Mouse (Mus musculus) megakaryocyte, embryonic 14.5 days (primary cell): ENCODE measurements around the gene Ttc9b. TPM values are rescaled to one million over a fixed set of nuclear protein-coding genes. Genes with fewer than 3 reads are reported as not detected.

Experiments
- H3K27me3 ChIP-seq: replicated peaks from 2 replicates; pipeline ENCODE3; 2012; ENCODE audit warnings: inconsistent platforms
- H3K36me3 ChIP-seq: replicated peaks from 2 replicates; pipeline ENCODE3; 2012; ENCODE audit warnings: low read length, inconsistent platforms, mixed read lengths
- H3K4me1 ChIP-seq: 2 replicates; pipeline ENCODE4 v1.6.1; 2012; ENCODE audit warnings: inconsistent platforms
- H3K4me3 ChIP-seq: replicated peaks from 2 replicates; pipeline ENCODE3; 2012; ENCODE audit warnings: moderate library complexity, mild to moderate bottlenecking, inconsistent platforms
- H3K9me3 ChIP-seq: 2 replicates; pipeline ENCODE4 v1.6.1; 2012; ENCODE audit warnings: inconsistent platforms
- FLI1 ChIP-seq: IDR thresholded peaks from 2 replicates; pipeline ENCODE4 v1.6.1; 2012; ENCODE audit warnings: low read length, inconsistent platforms, mixed read lengths
- GATA1 ChIP-seq: IDR thresholded peaks from 3 replicates; pipeline ENCODE4 v1.6.1; 2012; ENCODE audit warnings: mixed read lengths, low read length, inconsistent platforms, borderline replicate concordance
- polyA plus RNA-seq: library from polyadenylated mRNA; stranded (reverse); fragments of >175 nt; gene quantifications from 2 replicates; pipeline ENCODE4 v1.2.3, GENCODE M21; 2012; ENCODE audit warnings: low replicate concordance; ENCODE audit not compliant: insufficient read depth

Gene Ttc9b
- polyA plus RNA-seq, 1 experiment, result not detected

DNA sequence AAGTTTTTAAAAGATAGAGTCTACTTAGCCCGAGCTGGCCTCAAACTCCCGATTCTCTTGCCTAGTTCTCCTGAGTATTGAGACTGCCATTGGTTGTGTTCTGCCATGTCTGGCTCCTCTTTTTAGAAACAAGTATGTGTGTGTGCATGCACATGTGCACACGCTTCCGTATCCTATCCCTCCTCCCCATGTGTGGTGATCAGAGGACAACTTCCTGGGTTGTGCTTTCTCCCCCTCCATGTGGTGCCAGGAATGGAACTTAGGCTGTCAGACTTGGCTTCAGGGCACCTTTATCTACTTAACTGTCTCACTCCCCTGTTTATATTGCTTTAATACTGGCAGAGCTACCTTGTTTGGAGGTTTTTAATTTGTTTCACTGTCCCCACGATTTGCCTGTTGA, 31.5 kb downstream of the Ttc9b start:
- Histone ChIP-seq H3K4me1 (peaks cover 56% of the 10 kb centered on the region), H3K4me3 (peak overlapping the region; percentile 59), H3K36me3 (no peaks in the 10 kb centered on the region), H3K9me3 (no peaks in the 10 kb centered on the region), H3K27me3 (no peaks in the 10 kb centered on the region)
- no peak for TF ChIP-seq FLI1
- no peak for TF ChIP-seq GATA1

- Histone ChIP-seq H3K27me3 (no peaks in the 10 kb centered on the region), H3K9me3 (no peaks in the 10 kb centered on the region), H3K36me3 (no peaks in the 10 kb centered on the region), H3K4me3 (no peak overlapping the region), H3K4me1 (peaks cover 60% of the 10 kb centered on the region)
- TF ChIP-seq FLI1 (no peak), GATA1 (no peak)
Measured at GRCm38 (mm10) chr7:27685681-27686080, 32.0 kb downstream of the Ttc9b start.

GRCm38 (mm10) chr7:27687043-27687442, 33.3 kb downstream of the Ttc9b start:
- Histone ChIP-seq H3K27me3 (no peaks in the 10 kb centered on the region), H3K4me3 (no peak overlapping the region), H3K36me3 (no peaks in the 10 kb centered on the region), H3K9me3 (no peaks in the 10 kb centered on the region), H3K4me1 (peaks cover 58% of the 10 kb centered on the region)
- TF ChIP-seq GATA1, result no peak
- no peak for TF ChIP-seq FLI1

GRCm38 (mm10) chr7:27687836-27688235, 34.1 kb downstream of the Ttc9b start:
- TF ChIP-seq FLI1 (no peak), GATA1 (no peak)
- Histone ChIP-seq H3K36me3 (no peaks in the 10 kb centered on the region), H3K9me3 (no peaks in the 10 kb centered on the region), H3K4me3 (no peak overlapping the region), H3K27me3 (no peaks in the 10 kb centered on the region), H3K4me1 (peaks cover 55% of the 10 kb centered on the region)

DNA sequence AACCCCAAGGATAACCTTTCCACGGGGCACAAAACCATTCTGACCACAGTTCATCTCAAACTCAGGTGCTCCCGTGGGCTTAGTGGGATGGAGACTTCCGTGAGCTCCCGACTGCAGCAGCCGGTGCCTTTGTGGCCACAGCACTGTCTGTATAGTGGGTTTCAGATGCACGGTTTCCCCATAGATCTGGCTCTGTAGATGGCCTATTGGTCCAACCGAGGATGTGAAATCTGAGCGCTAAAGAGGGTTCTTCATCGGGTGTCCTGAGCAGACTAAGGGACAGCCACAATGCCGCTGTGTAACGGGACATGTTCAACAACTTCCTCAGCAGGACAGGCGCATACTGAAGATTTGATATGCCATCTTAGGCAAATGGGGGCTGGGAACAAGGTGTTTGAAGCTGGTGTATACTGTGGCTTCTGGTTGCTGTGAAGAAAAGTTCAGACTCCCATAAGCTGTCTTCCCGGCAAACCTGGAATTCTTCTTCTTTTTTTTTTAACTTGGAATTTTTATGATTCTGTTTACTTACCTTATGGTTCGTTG, 34.6 kb downstream of the Ttc9b start:
- H3K9me3 ChIP-seq, result no peaks in the 10 kb centered on the region
- H3K4me3 ChIP-seq, result peak overlapping the region; percentile 95
- H3K36me3 ChIP-seq, result no peaks in the 10 kb centered on the region
- peaks cover 50% of the 10 kb centered on the region for H3K4me1 ChIP-seq
- TF ChIP-seq GATA1 (no peak), FLI1 (no peak)
- H3K27me3 ChIP-seq, result no peaks in the 10 kb centered on the region

DNA sequence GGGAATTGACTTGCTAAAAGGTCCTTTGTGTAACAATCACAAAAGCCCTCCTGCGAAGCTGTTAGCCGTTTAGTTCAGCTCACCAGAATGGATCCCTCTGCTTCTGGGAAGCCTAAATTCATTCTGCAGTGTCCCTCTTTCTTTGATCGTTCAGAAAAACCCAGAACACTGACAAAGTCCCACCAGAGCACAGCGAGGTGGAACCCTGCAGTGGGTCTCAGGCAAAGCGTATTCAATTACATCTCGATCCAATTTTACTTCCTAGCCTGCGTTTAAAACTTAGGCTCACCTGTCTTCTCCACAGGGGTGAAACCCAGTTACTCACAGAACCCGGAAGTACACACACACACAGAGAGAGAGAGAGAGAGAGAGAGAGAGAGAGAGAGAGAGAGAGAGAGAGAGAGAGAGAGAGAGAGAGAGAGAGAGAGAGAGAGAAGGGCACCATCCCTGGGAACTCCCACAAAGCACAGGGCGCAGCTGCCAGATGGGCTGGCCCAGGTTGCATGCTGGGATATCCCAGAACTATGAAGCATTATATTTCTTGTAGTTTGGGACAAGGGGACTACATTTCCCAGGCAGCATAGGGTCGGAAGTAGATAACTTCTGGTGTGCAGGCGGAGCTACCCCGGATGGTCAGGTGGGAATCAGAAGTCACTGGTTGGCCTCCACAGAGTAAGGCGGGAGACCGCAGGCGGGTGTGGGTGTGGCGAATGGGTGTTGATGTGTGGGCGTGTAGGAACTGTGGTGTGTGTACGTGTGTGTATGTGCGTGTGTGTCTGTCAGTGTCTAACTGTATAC, 35.3 kb downstream of the Ttc9b start, which contains the start of gene Zfp607b:
Zfp607b (plus strand) TSS at position 526 of the 798 bp plus-strand sequence.
- Histone ChIP-seq H3K4me1 (peaks cover 43% of the 10 kb centered on the region), H3K9me3 (no peaks in the 10 kb centered on the region), H3K27me3 (no peaks in the 10 kb centered on the region), H3K4me3 (peak within 1 kb of the TSS; percentile 95), H3K36me3 (no peaks in the 10 kb centered on the region)
- TF ChIP-seq FLI1 (no peak), GATA1 (peak; percentile 60; the same call in 1 of the 3 replicates)

- Histone ChIP-seq H3K27me3 (no peaks in the 10 kb centered on the region), H3K4me1 (peaks cover 32% of the 10 kb centered on the region), H3K9me3 (no peaks in the 10 kb centered on the region), H3K36me3 (no peaks in the 10 kb centered on the region), H3K4me3 (no peak overlapping the region)
- TF ChIP-seq GATA1 (no peak), FLI1 (no peak)
Measured at GRCm38 (mm10) chr7:27691076-27691475, 37.4 kb downstream of the Ttc9b start.

GRCm38 (mm10) chr7:27696711-27697110, 43.0 kb downstream of the Ttc9b start:
- no peak for TF ChIP-seq GATA1
- no peak for TF ChIP-seq FLI1
- H3K9me3 ChIP-seq, result no peaks in the 10 kb centered on the region
- H3K4me1 ChIP-seq, result peaks cover 6% of the 10 kb centered on the region; the same call in 1 of the 2 replicates
- no peaks in the 10 kb centered on the region for H3K27me3 ChIP-seq
- H3K4me3 ChIP-seq, result no peak overlapping the region
- H3K36me3 ChIP-seq, result no peaks in the 10 kb centered on the region

Other genes with a start within 250 kb of the Ttc9b start
- gene Sptbn4, start 206.2 kb upstream of the Ttc9b start, polyA plus RNA-seq, result 0.27 and 0.45 TPM in 2 replicates
- 330 and 332 TPM in 2 replicates for gene Blvrb, start 205.9 kb upstream of the Ttc9b start, polyA plus RNA-seq
- gene Sertad3, start 180.1 kb upstream of the Ttc9b start, polyA plus RNA-seq, result 28.2 and 88.9 TPM in 2 replicates
- gene Sertad1, start 167.0 kb upstream of the Ttc9b start, polyA plus RNA-seq, result 159 and 273 TPM in 2 replicates
- 1.7 and 1.8 TPM in 2 replicates for gene Prx, start 154.6 kb upstream of the Ttc9b start, polyA plus RNA-seq
- gene Hipk4, start 130.6 kb upstream of the Ttc9b start, polyA plus RNA-seq, result 1.6 and 2.1 TPM in 2 replicates
- 66.2 and 97.1 TPM in 2 replicates for gene Pld3, start 100.7 kb upstream of the Ttc9b start, polyA plus RNA-seq
- gene 2310022A10Rik, start 100.7 kb upstream of the Ttc9b start, polyA plus RNA-seq, result 19.6 and 32.1 TPM in 2 replicates
- 72.3 and 86.4 TPM in 2 replicates for gene Akt2, start 62.4 kb upstream of the Ttc9b start, polyA plus RNA-seq
- gene Map3k10, start 20.7 kb downstream of the Ttc9b start, polyA plus RNA-seq, result 22.4 and 38.4 TPM in 2 replicates
- 0.03 TPM in 1 of 2 replicates, not detected in the other for gene Zfp607b, start 35.4 kb downstream of the Ttc9b start, polyA plus RNA-seq
- not detected in 2 replicates for gene Zfp60, start 77.5 kb downstream of the Ttc9b start, polyA plus RNA-seq
- 0.03 TPM in 1 of 2 replicates, not detected in the other for gene Zfp626, start 153.3 kb downstream of the Ttc9b start, polyA plus RNA-seq
- gene Zfp59, start 184.7 kb downstream of the Ttc9b start, polyA plus RNA-seq, result not detected in 2 replicates
- not detected in 2 replicates for gene Zfp607a, start 203.6 kb downstream of the Ttc9b start, polyA plus RNA-seq